Mouse (Mus musculus): Measurements from ENCODE around the gene Olfr1508.
"Not testable (repeated sequence)": the region's sequence is repeated elsewhere in the genome, so short reads cannot be mapped to it uniquely, and the experiment has no call there.

The Olfr1508 gene

GRCm38 (mm10) chr14:52467395-52467794, at the start of gene Olfr1508:
Gene Olfr1508 (minus strand): TSS chr14:52467495.
- no peak for DNase-seq

- no peak for DNase-seq
Measured at GRCm38 (mm10) chr14:52495516-52495915, 28.2 kb upstream of the Olfr1508 start, which contains the start of gene Olfr1507. Gene Olfr1507 (minus strand): TSS chr14:52495749.

- DNase-seq = no peak
Measured at GRCm38 (mm10) chr14:52465738-52466137, 1.6 kb downstream of the Olfr1508 start.

- DNase-seq = no peak
Measured at GRCm38 (mm10) chr14:52461928-52462327, 5.4 kb downstream of the Olfr1508 start.

GRCm38 (mm10) chr14:52451138-52451537, 16.2 kb downstream of the Olfr1508 start:
- no peak for DNase-seq

- no peak for DNase-seq
Measured at GRCm38 (mm10) chr14:52442690-52443089, 24.6 kb downstream of the Olfr1508 start, which contains the start of gene Olfr1509. Gene Olfr1509 (plus strand): TSS chr14:52442990.

- DNase-seq = no peak
Measured at GRCm38 (mm10) chr14:52427686-52428085, 39.6 kb downstream of the Olfr1508 start.

- no peak for DNase-seq
Measured at GRCm38 (mm10) chr14:52414273-52414672, 53.0 kb downstream of the Olfr1508 start, which contains the start of gene Olfr1510. Gene Olfr1510 (minus strand): TSS chr14:52414373.

- DNase-seq = not testable (repeated sequence)
Measured at GRCm38 (mm10) chr14:52410142-52410919, 57.0 kb downstream of the Olfr1508 start.
